In the genomic region with DNA sequence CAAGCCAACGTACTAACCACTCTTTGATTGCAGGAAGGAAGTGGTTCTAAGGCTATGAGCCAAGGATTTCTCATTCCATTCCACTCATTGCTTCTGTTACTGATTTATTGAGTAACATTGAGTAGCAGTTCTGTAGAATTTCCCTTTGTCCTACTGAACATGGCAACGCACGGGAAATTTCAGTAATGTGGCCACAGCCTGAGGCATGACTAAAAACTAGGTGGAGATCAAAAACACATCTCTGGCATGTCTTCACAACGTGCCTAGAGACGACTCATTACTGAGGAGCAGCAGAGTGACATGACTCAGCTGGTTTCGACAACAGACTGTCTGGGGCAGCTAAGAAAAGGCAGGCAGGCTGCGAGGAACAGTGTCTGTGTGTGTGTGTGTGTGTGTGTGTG, we compare ENCODE assay signal across 8 mouse cellular contexts. TPM values are rescaled to one million over a fixed set of nuclear protein-coding genes. Genes with fewer than 3 reads are reported as not detected.
DNase-seq lines count a peak whose midpoint lies in the region; ATAC-seq and TF ChIP-seq lines count a peak whose summit lies in the region.

No protein-coding gene starts in this region.

- no peaks in the 10 kb centered on the region for H3K27me3 ChIP-seq in heart, embryonic 12.5 days (replicated peaks)
- H3K27me3 ChIP-seq in myocyte (ENCODE audit: control insufficient read depth, insufficient read depth, insufficient read length): no peaks in the 10 kb centered on the region

- DNase-seq in heart, adult 11 months: peak; percentile 83
- peak; percentile 48 for DNase-seq in NIH3T3 (ENCODE audit: low read depth)
- peak; percentile 83 for DNase-seq in fibroblast of lung, adult 2 months (ENCODE audit: low read depth)
- DNase-seq in kidney, postnatal 10 days: peak; percentile 44
- DNase-seq in thymus, postnatal 36 days: no peak
- no peak for DNase-seq in liver

- H3ac ChIP-seq in myocyte (ENCODE audit: control insufficient read depth, insufficient read length): no peak overlapping the region

- H3K4me1 ChIP-seq in heart, embryonic 12.5 days (replicated peaks): peaks cover 8% of the 10 kb centered on the region

- H3K9me3 ChIP-seq in heart, embryonic 12.5 days (replicated peaks): no peaks in the 10 kb centered on the region

- no peak overlapping the region for H3K4me2 ChIP-seq in heart, embryonic 12.5 days
- peak overlapping the region; percentile 55 for H3K4me2 ChIP-seq in myocyte (ENCODE audit: low read depth)

- H3K4me3 ChIP-seq in heart, embryonic 12.5 days: no peak overlapping the region
- H3K4me3 ChIP-seq in myocyte: no peak overlapping the region

- H3K27ac ChIP-seq in heart, embryonic 12.5 days (ENCODE audit: poor library complexity, severe bottlenecking): no peak overlapping the region

- ATAC-seq in heart, embryonic 12.5 days (ENCODE audit: insufficient number of reproducible peaks, low FRiP score): no peak; the same call in 1 of the 2 replicates

- no peak overlapping the region for H3K9ac ChIP-seq in heart, embryonic 12.5 days

- TF ChIP-seq POLR2A in myocyte (IDR thresholded peaks at IDR 0.05; ENCODE audit: insufficient read length, low read depth): no peak

- 30% methylated on average over 7 of the region's 7 CpGs for WGBS in heart, embryonic 12.5 days

- H3K36me3 ChIP-seq in heart, embryonic 12.5 days: no peaks in the 10 kb centered on the region
- no peaks in the 10 kb centered on the region for H3K36me3 ChIP-seq in myocyte (ENCODE audit: control insufficient read depth, insufficient read depth)

- no peaks in the 10 kb centered on the region for H3K79me2 ChIP-seq in myocyte (ENCODE audit: control insufficient read depth, insufficient read depth)

TF ChIP-seq in myocyte, 11 proteins besides CTCF, POLR2A, EP300 and RAD21:
- TF ChIP-seq SRF (IDR thresholded peaks at IDR 0.05; ENCODE audit: control insufficient read depth, insufficient read length, low read depth) (no peak), CEBPB (IDR thresholded peaks at IDR 0.05; ENCODE audit: insufficient read depth, poor library complexity, severe bottlenecking) (0 out of 2 replicates have a peak, but pooled peaks have one; percentile 15), MYOD1 (IDR thresholded peaks at IDR 0.05; ENCODE audit: control insufficient read depth in 1 of 3, insufficient read length in 2 of 3, low read depth in 2 of 3) (peak in 1 of 3 experiments; percentile 4)

RNA-seq across cellular contexts. Expression of a gene that starts 18.0 kb away (rescaled TPM):
- polyA plus RNA-seq in heart, embryonic 12.5 days (2016; fragmentation: Nextera tagmentation; extraction: Ambion mirVana): 32.8 and 33.1 TPM in 2 replicates
- polyA plus RNA-seq in myocyte (2012; fragmentation: generic; extraction: Trizol): 2.2 TPM

Comparison
In these comparisons a context has a peak if more than half of its experiments do, and no peak if none do; other contexts are left out.
1. DNase-seq: peak in heart, adult 11 months (single experiment), NIH3T3 (single experiment), fibroblast of lung, adult 2 months (single experiment) and kidney, postnatal 10 days (single experiment); none in thymus, postnatal 36 days (0 of 2) and liver (single experiment).
2. RNA of a gene that starts 18.0 kb away (polyA plus RNA-seq): 32.8 to 33.1 TPM in heart, embryonic 12.5 days; 2.2 TPM in myocyte (single experiment); every median in the first group is over 10 times any median in the second.